Mouse (Mus musculus): ENCODE results near the gene Kcnj5.

GRCm38 (mm10) chr9:32279789-32280188 is 64.4 kb downstream of the Kcnj5 start:
- TF ChIP-seq CTCF (IDR thresholded peaks at IDR 0.05; ENCODE audit: low read depth) (no peak), EP300 (IDR thresholded peaks at IDR 0.05; ENCODE audit: low read depth) (no peak)

Measured in liver, postnatal 0 days (tissue).